ENCODE assay signal across 12 mouse cellular contexts in genomic region chr7:89115633-89116032, GRCm38 (mm10).
DNase-seq lines count a peak whose midpoint lies in the region; ATAC-seq and TF ChIP-seq lines count a peak whose summit lies in the region.
"Had no signal": no experiment of that assay in that cellular context is flagged by ENCODE, and none has a peak within 500 bp of the region (broad histone marks: within the 10 kb centered on the region; RNA-seq: fewer than 3 reads in every experiment).

No protein-coding gene starts in this region.

- no peaks in the 10 kb centered on the region for H3K4me1 ChIP-seq in intestine, embryonic 15.5 days (replicated peaks)
- H3K4me1 ChIP-seq in lung, adult 2 months (ENCODE audit: control insufficient read depth, insufficient read depth, low read length) = peaks cover 2% of the 10 kb centered on the region
- H3K4me1 ChIP-seq: forebrain, embryonic 12.5 days; midbrain, embryonic 12.5 days had no signal

- H3K36me3 ChIP-seq in intestine, embryonic 15.5 days = no peaks in the 10 kb centered on the region
- H3K36me3 ChIP-seq: forebrain, embryonic 12.5 days; midbrain, embryonic 12.5 days had no signal

- TF ChIP-seq POLR2A in lung, adult 2 months (IDR thresholded peaks at IDR 0.05; ENCODE audit: borderline replicate concordance, extremely low read depth, low read depth, low read length) = no peak

- H3K4me2 ChIP-seq in intestine, embryonic 15.5 days (replicated peaks) = no peak overlapping the region
- H3K4me2 ChIP-seq: forebrain, embryonic 12.5 days; midbrain, embryonic 12.5 days had no signal

- no peak overlapping the region for H3K4me3 ChIP-seq in intestine, embryonic 15.5 days (replicated peaks)
- no peak overlapping the region for H3K4me3 ChIP-seq in lung, adult 2 months (replicated peaks; ENCODE audit: extremely low read depth, low read depth, low read length)
- H3K4me3 ChIP-seq: forebrain, embryonic 12.5 days; midbrain, embryonic 12.5 days had no signal

- TF ChIP-seq CTCF in lung, adult 2 months (IDR thresholded peaks at IDR 0.05; ENCODE audit: insufficient read depth, low read length) = no peak

- no peaks in the 10 kb centered on the region for H3K9me3 ChIP-seq in intestine, embryonic 15.5 days
- H3K9me3 ChIP-seq: forebrain, embryonic 12.5 days; midbrain, embryonic 12.5 days had no signal

- WGBS in intestine, embryonic 15.5 days = 84% methylated on average over 3 of the region's 3 CpGs
- WGBS in lung, adult 2 months = 49% methylated on average over 3 of the region's 3 CpGs

- H3K9ac ChIP-seq in intestine, embryonic 15.5 days = no peak overlapping the region
- H3K9ac ChIP-seq: forebrain, embryonic 12.5 days; midbrain, embryonic 12.5 days had no signal

- ATAC-seq in common myeloid progenitor, adult 5-6 weeks (replicated peaks; ENCODE audit: low read depth, poor library complexity, severe bottlenecking) = peak; percentile 69; the same call in 1 of the 2 replicates
- ATAC-seq in intestine, embryonic 15.5 days = no peak

- peak overlapping the region; percentile 44; the same call in 1 of the 2 replicates for H3K27ac ChIP-seq in intestine, embryonic 15.5 days
- H3K27ac ChIP-seq: forebrain, embryonic 12.5 days; midbrain, embryonic 12.5 days had no signal

- H3K27me3 ChIP-seq in intestine, embryonic 15.5 days (replicated peaks) = no peaks in the 10 kb centered on the region
- H3K27me3 ChIP-seq: forebrain, embryonic 12.5 days; midbrain, embryonic 12.5 days had no signal

- peak; percentile 15 for DNase-seq in adrenal gland, adult 2 months
- DNase-seq in adrenal gland, postnatal 25 days = no peak
- peak; percentile 15 for DNase-seq in lung, adult 2 months
- DNase-seq in natural killer cell, adult 2 months (ENCODE audit: low spot score in 2 of 2) = no peak
- no peak for DNase-seq in urinary bladder, postnatal 14 days (ENCODE audit: low spot score)
- DNase-seq in ovary, postnatal 14 days (ENCODE audit: low spot score) = no peak
- DNase-seq: cerebellum, adult 8-10 months; thymus, postnatal 14 days had no signal

Comparison
In these comparisons a context has a peak if more than half of its experiments do, and no peak if none do; other contexts are left out.
1. DNase-seq: peak in adrenal gland, adult 2 months (single experiment) and lung, adult 2 months (single experiment); none in adrenal gland, postnatal 25 days (single experiment), natural killer cell, adult 2 months (0 of 2), urinary bladder, postnatal 14 days (single experiment) and ovary, postnatal 14 days (single experiment).